Comparison of ENCODE assay signal across 8 mouse cellular contexts in the genomic region with DNA sequence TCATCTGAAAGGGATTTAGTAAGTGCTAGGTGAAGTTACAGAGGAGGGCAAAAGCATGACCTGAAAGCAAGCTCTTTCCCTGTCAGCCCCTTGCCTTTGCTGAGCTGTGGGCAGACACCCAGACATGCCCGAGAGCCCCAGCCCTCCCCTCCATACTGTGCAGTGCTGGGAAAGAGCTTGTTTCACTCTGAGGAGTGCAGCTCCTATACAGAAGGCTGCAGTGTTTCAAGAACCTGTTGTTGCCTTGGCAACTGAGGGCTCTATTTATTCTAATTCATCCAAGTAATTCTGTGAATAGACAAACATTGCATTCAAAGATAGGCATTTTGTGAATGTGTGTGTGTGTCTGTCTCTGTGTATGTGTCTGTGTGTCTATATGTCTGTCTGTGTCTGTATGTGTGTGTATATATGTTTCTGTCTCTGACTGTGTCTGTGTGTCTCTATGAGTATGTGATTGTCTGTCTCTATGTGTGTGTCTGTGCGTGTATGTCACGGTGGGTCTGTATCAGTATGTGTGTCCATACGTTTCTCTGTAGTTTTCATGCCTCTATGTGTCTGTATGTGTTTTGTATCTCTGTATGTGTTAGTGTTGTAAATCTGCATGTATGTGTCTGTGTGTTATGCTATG. TPM values are rescaled to one million over a fixed set of nuclear protein-coding genes. Genes with fewer than 3 reads are reported as not detected.
DNase-seq lines count a peak whose midpoint lies in the region; ATAC-seq and TF ChIP-seq lines count a peak whose summit lies in the region.

No protein-coding gene starts in this region.

- ATAC-seq in kidney, embryonic 16.5 days (ENCODE audit: low FRiP score, low TSS enrichment) = peak; percentile 57; the same call in 1 of the 2 replicates
- ATAC-seq in hindbrain, postnatal 0 days = peak; percentile 97
- ATAC-seq in liver, embryonic 11.5 days (replicated peaks; ENCODE audit: low FRiP score) = no peak

- no peak overlapping the region for H3K4me3 ChIP-seq in kidney, embryonic 16.5 days (ENCODE audit: low read length)
- no peak overlapping the region for H3K4me3 ChIP-seq in hindbrain, postnatal 0 days (ENCODE audit: low read length)
- no peak overlapping the region for H3K4me3 ChIP-seq in liver, embryonic 11.5 days (ENCODE audit: low read depth, low read length)

- H3K27me3 ChIP-seq in kidney, embryonic 16.5 days (ENCODE audit: insufficient read depth, low read length) = no peaks in the 10 kb centered on the region
- no peaks in the 10 kb centered on the region for H3K27me3 ChIP-seq in hindbrain, postnatal 0 days (ENCODE audit: insufficient read depth, low read length)
- H3K27me3 ChIP-seq in liver, embryonic 11.5 days (replicated peaks; ENCODE audit: control insufficient read depth, insufficient read depth, low read length) = no peaks in the 10 kb centered on the region

- TF ChIP-seq CTCF in hindbrain, postnatal 0 days (IDR thresholded peaks at IDR 0.05; ENCODE audit: low read depth) = no peak

- H3K9me3 ChIP-seq in kidney, embryonic 16.5 days (ENCODE audit: low read length) = no peaks in the 10 kb centered on the region
- no peaks in the 10 kb centered on the region for H3K9me3 ChIP-seq in hindbrain, postnatal 0 days (ENCODE audit: low read length)
- no peaks in the 10 kb centered on the region for H3K9me3 ChIP-seq in liver, embryonic 11.5 days (ENCODE audit: control insufficient read depth, low read length)

- 68% methylated on average over 4 of the region's 4 CpGs for WGBS in kidney, embryonic 16.5 days
- 35% methylated on average over 4 of the region's 4 CpGs for WGBS in hindbrain, postnatal 0 days
- 64% methylated on average over 4 of the region's 4 CpGs for WGBS in liver, embryonic 11.5 days

- H3K9ac ChIP-seq in kidney, embryonic 16.5 days (replicated peaks; ENCODE audit: low read length) = no peak overlapping the region
- H3K9ac ChIP-seq in hindbrain, postnatal 0 days (replicated peaks; ENCODE audit: low read length) = no peak overlapping the region
- no peak overlapping the region for H3K9ac ChIP-seq in liver, embryonic 11.5 days (ENCODE audit: low read depth, low read length)

- H3K27ac ChIP-seq in kidney, embryonic 16.5 days (ENCODE audit: low read length) = no peak overlapping the region
- H3K27ac ChIP-seq in hindbrain, postnatal 0 days = peak overlapping the region; percentile 70; the same call in 1 of the 2 replicates
- no peak overlapping the region for H3K27ac ChIP-seq in liver, embryonic 11.5 days (ENCODE audit: low read depth, low read length)

- H3K4me2 ChIP-seq in kidney, embryonic 16.5 days (replicated peaks; ENCODE audit: low read depth, low read length) = no peak overlapping the region
- no peak overlapping the region for H3K4me2 ChIP-seq in hindbrain, postnatal 0 days (ENCODE audit: low read depth, low read length)
- no peak overlapping the region for H3K4me2 ChIP-seq in liver, embryonic 11.5 days

- no peaks in the 10 kb centered on the region for H3K4me1 ChIP-seq in kidney, embryonic 16.5 days (ENCODE audit: insufficient read depth, low read length)
- H3K4me1 ChIP-seq in hindbrain, postnatal 0 days (ENCODE audit: insufficient read depth, low read length) = no peaks in the 10 kb centered on the region
- no peaks in the 10 kb centered on the region for H3K4me1 ChIP-seq in liver, embryonic 11.5 days (replicated peaks; ENCODE audit: control insufficient read depth, insufficient read depth, low read length)

- no peak for DNase-seq in kidney, postnatal 10 days
- peak; percentile 43 for DNase-seq in right cerebral cortex, postnatal 4 days
- no peak for DNase-seq in right cerebral cortex, adult 18-20 months
- peak; percentile 73 for DNase-seq in hindbrain, postnatal 0 days (ENCODE audit: low spot score)
- DNase-seq in liver, embryonic 11.5 days (ENCODE audit: low spot score) = no peak
- DNase-seq in kidney, postnatal 14 days = no peak
- no peak for DNase-seq in cerebellum, adult 9-11 months

- H3K36me3 ChIP-seq in kidney, embryonic 16.5 days (ENCODE audit: insufficient read depth, low read length) = no peaks in the 10 kb centered on the region
- H3K36me3 ChIP-seq in hindbrain, postnatal 0 days (ENCODE audit: insufficient read depth, low read length) = 0 out of 2 replicates have a peak, but pooled peaks cover 3% of the 10 kb centered on the region
- no peaks in the 10 kb centered on the region for H3K36me3 ChIP-seq in liver, embryonic 11.5 days (ENCODE audit: control insufficient read depth, insufficient read depth, low read length)

RNA-seq across cellular contexts. Expression of gene Rpe, which starts 45.4 kb away (rescaled TPM):
- 45.4 and 47.2 TPM in 2 replicates for polyA plus RNA-seq in kidney, embryonic 16.5 days (2015; fragmentation: Nextera tagmentation; extraction: Ambion mirVana)
- total RNA-seq in hindbrain, postnatal 0 days (2014; rRNA removed) = 42.7 and 43.0 TPM in 2 replicates
- polyA plus RNA-seq in hindbrain, postnatal 0 days (2015; fragmentation: Nextera tagmentation; extraction: Ambion mirVana) = 25.9 and 28.1 TPM in 2 replicates
- 47.6 and 53.8 TPM in 2 replicates for polyA plus RNA-seq in liver, embryonic 11.5 days (2014; fragmentation: Nextera tagmentation; extraction: Ambion mirVana)

Comparison
In these comparisons a context has a peak if more than half of its experiments do, and no peak if none do; other contexts are left out.
1. DNase-seq: peak in right cerebral cortex, postnatal 4 days (single experiment) and hindbrain, postnatal 0 days (single experiment); none in kidney, postnatal 10 days (single experiment), right cerebral cortex, adult 18-20 months (single experiment), liver, embryonic 11.5 days (single experiment), kidney, postnatal 14 days (single experiment) and cerebellum, adult 9-11 months (single experiment).